Mouse (Mus musculus) embryonic fibroblast, embryonic 13.5 days (primary cell): ENCODE data around the gene Tiparp. TPM values are rescaled to one million over a fixed set of nuclear protein-coding genes. Genes with fewer than 3 reads are reported as not detected.

Source experiments
- H3K27ac ChIP-seq: 2 replicates; pipeline ENCODE4 v1.5.1; 2012; ENCODE audit warnings: low read length, control low read depth, inconsistent platforms; ENCODE audit not compliant: insufficient read depth
- H3K4me1 ChIP-seq: 2 replicates; pipeline ENCODE4 v1.6.1; 2011; ENCODE audit warnings: low read length; ENCODE audit not compliant: control insufficient read depth, insufficient read depth
- H3K4me3 ChIP-seq: 2 replicates; pipeline ENCODE4 v1.5.1; 2011; ENCODE audit warnings: mild to moderate bottlenecking, control low read depth, low read length; ENCODE audit not compliant: insufficient read depth
- CTCF ChIP-seq: IDR thresholded peaks from 2 replicates; pipeline ENCODE4 v1.5.1; 2011; ENCODE audit warnings: mild to moderate bottlenecking, control low read depth, low read length, moderate library complexity, borderline replicate concordance; ENCODE audit not compliant: insufficient read depth
- POLR2A ChIP-seq: IDR thresholded peaks from 2 replicates; pipeline ENCODE4 v1.6.1; 2011; ENCODE audit warnings: low read depth, mild to moderate bottlenecking, control low read depth, low read length, moderate library complexity
- polyA plus RNA-seq: library from polyadenylated mRNA; stranded (reverse); fragments of >200 nt; gene quantifications from 2 replicates; pipeline ENCODE4 v1.2.4, GENCODE M21; 2011; ENCODE audit warnings: low read depth; ENCODE audit not compliant: missing spikeins, insufficient read length

Tiparp gene
- polyA plus RNA-seq, 1 experiment, result 38.7 TPM

GRCm38 (mm10) chr3:65598071-65598830, 70.0 kb downstream of the Tiparp start:
- TF ChIP-seq CTCF (no peak), POLR2A (no peak)
- Histone ChIP-seq H3K4me1 (peaks cover 9% of the 10 kb centered on the region), H3K4me3 (no peak overlapping the region), H3K27ac (no peak overlapping the region)

GRCm38 (mm10) chr3:65599151-65599550, 70.9 kb downstream of the Tiparp start:
- H3K27ac ChIP-seq, result no peak overlapping the region
- no peak for TF ChIP-seq CTCF
- no peak for TF ChIP-seq POLR2A
- H3K4me3 ChIP-seq, result no peak overlapping the region
- H3K4me1 ChIP-seq, result peaks cover 9% of the 10 kb centered on the region

- TF ChIP-seq CTCF, result no peak
- TF ChIP-seq POLR2A, result no peak
- no peak overlapping the region for H3K4me3 ChIP-seq
- peaks cover 9% of the 10 kb centered on the region for H3K4me1 ChIP-seq
- no peak overlapping the region for H3K27ac ChIP-seq
These were observed 73.3 kb downstream of the Tiparp start for GRCm38 (mm10) chr3:65601291-65602050.

GRCm38 (mm10) chr3:65603392-65604055, 75.3 kb downstream of the Tiparp start:
- peaks cover 9% of the 10 kb centered on the region for H3K4me1 ChIP-seq
- no peak overlapping the region for H3K4me3 ChIP-seq
- TF ChIP-seq CTCF (no peak), POLR2A (no peak)
- peak overlapping the region; percentile 37 for H3K27ac ChIP-seq

Other genes with a start within 250 kb of the Tiparp start
- 458 and 500 TPM in 2 replicates for gene Ssr3, start 135.8 kb upstream of the Tiparp start, polyA plus RNA-seq
- gene Lekr1, start 137.8 kb downstream of the Tiparp start, polyA plus RNA-seq, result 4.2 and 5.2 TPM in 2 replicates